Mouse (Mus musculus) forebrain, postnatal 0 days (tissue): ENCODE data around the gene Fbxl19. TPM values are rescaled to one million over a fixed set of nuclear protein-coding genes. Genes with fewer than 3 reads are reported as not detected.
A peak's percentile ranks its signal among the peaks of the same experiment; 100 is the strongest.

Experiments used
- ATAC-seq: fragments of 200-750 bp; cut with Nextera tagmentation; 2 replicates; pipeline ENCODE4 v1.8.0; 2017; ENCODE audit warnings: mild to moderate bottlenecking, moderate library complexity
- DNase-seq: peaks from one replicate; pipeline ENCODE4 v3.0.0-alpha.2; 2015
- H3K27ac ChIP-seq: fragments of 300-500 bp; sonication (generic); 2 replicates; pipeline ENCODE4 v1.5.1; 2014; ENCODE audit warnings: low read depth, mild to moderate bottlenecking, antibody characterized with exemption, low read length, moderate library complexity, mixed read lengths
- H3K27me3 ChIP-seq: fragments of 300-500 bp; sonication (generic); 2 replicates; pipeline ENCODE4 v1.6.1; 2014; ENCODE audit warnings: mild to moderate bottlenecking, low read length, mixed read lengths; ENCODE audit not compliant: insufficient read depth
- H3K36me3 ChIP-seq: fragments of 300-500 bp; sonication (generic); 2 replicates; pipeline ENCODE4 v1.6.1; 2014; ENCODE audit warnings: mild to moderate bottlenecking, moderate library complexity; ENCODE audit not compliant: insufficient read depth
- H3K4me1 ChIP-seq: fragments of 300-500 bp; sonication (generic); 2 replicates; pipeline ENCODE4 v1.6.1; 2014; ENCODE audit warnings: antibody characterized with exemption; ENCODE audit not compliant: insufficient read depth
- H3K4me2 ChIP-seq: fragments of 300-500 bp; sonication (generic); 2 replicates; pipeline ENCODE4 v1.6.1; 2014; ENCODE audit warnings: low read depth, mild to moderate bottlenecking, moderate library complexity
- H3K4me3 ChIP-seq: fragments of 300-500 bp; sonication (generic); 2 replicates; pipeline ENCODE4 v1.5.1; 2014; ENCODE audit warnings: low read depth, low read length, mixed read lengths
- H3K9ac ChIP-seq: fragments of 300-500 bp; sonication (generic); 2 replicates; pipeline ENCODE4 v1.6.1; 2014; ENCODE audit warnings: mild to moderate bottlenecking
- H3K9me3 ChIP-seq: fragments of 300-500 bp; sonication (generic); 2 replicates; pipeline ENCODE4 v1.6.1; 2016; ENCODE audit warnings: low read length
- CTCF ChIP-seq: sonication (generic); IDR thresholded peaks from 2 replicates; pipeline ENCODE4 v1.5.1; 2016; ENCODE audit warnings: antibody characterized with exemption, control low read depth, low read depth
- WGBS: fragments of 180-500 bp; shearing (Covaris S2); extraction: QIAGEN DNeasy Blood & Tissue Kit; methylation state at CpG from one replicate; pipeline ENCODE4 v1.1.7; 2014; 5-methylcytosine and 5-hydroxymethylcytosine counted together
- polyA plus RNA-seq: library from polyadenylated mRNA; unstranded; fragments of >200 nt; fragmentation: Nextera tagmentation; extraction: Ambion mirVana; gene quantifications from 2 replicates; pipeline ENCODE4 v1.2.1, GENCODE M21; 2015
- total RNA-seq: library from RNA; depleted of rRNA; stranded (reverse); fragments of >200 nt; gene quantifications from 2 replicates; pipeline ENCODE4 v1.2.3, GENCODE M21; 2014

Gene Fbxl19
- total and polyA plus RNA-seq, 2 experiments from 2014 or later: 6.9 to 178 TPM

GRCm38 (mm10) chr7:127747559-127748234, 3.4 kb downstream of the Fbxl19 start:
- Histone ChIP-seq H3K9me3 (no peaks in the 10 kb centered on the region), H3K4me2 (peak overlapping the region; percentile 83), H3K9ac (peak overlapping the region; percentile 85), H3K4me1 (peaks cover 3% of the 10 kb centered on the region; the same call in 1 of the 2 replicates), H3K36me3 (peaks cover 40% of the 10 kb centered on the region), H3K4me3 (peak overlapping the region; percentile 89), H3K27ac (peak overlapping the region; percentile 80; the same call in 1 of the 2 replicates), H3K27me3 (no peaks in the 10 kb centered on the region)
- no peak for DNase-seq
- ATAC-seq: no peak
- no peak for TF ChIP-seq CTCF
- WGBS: 33% methylated on average over 6 of the region's 6 CpGs

GRCm38 (mm10) chr7:127748235-127748560, 3.9 kb downstream of the Fbxl19 start:
- 94% methylated on average over 28 of the region's 28 CpGs for WGBS
- TF ChIP-seq CTCF: no peak
- Histone ChIP-seq H3K4me2 (peak overlapping the region; percentile 83; the same call in 1 of the 2 replicates), H3K36me3 (peaks cover 45% of the 10 kb centered on the region), H3K27me3 (no peaks in the 10 kb centered on the region), H3K27ac (no peak overlapping the region), H3K9me3 (no peaks in the 10 kb centered on the region), H3K4me1 (peaks cover 3% of the 10 kb centered on the region; the same call in 1 of the 2 replicates), H3K9ac (no peak overlapping the region), H3K4me3 (no peak overlapping the region)
- DNase-seq (no peak), ATAC-seq (no peak)

- TF ChIP-seq CTCF: no peak
- peaks cover 3% of the 10 kb centered on the region; the same call in 1 of the 2 replicates for H3K4me1 ChIP-seq
- H3K4me3 ChIP-seq: no peak overlapping the region
- H3K4me2 ChIP-seq: no peak overlapping the region
- H3K9me3 ChIP-seq: no peaks in the 10 kb centered on the region
- DNase-seq (peak; percentile 45), ATAC-seq (no peak)
- H3K9ac ChIP-seq: no peak overlapping the region
- no peak overlapping the region for H3K27ac ChIP-seq
- H3K36me3 ChIP-seq: peaks cover 63% of the 10 kb centered on the region
- WGBS: 81% methylated on average over 19 of the region's 19 CpGs
- H3K27me3 ChIP-seq: no peaks in the 10 kb centered on the region
Observed at GRCm38 (mm10) chr7:127750131-127751127, 6.1 kb downstream of the Fbxl19 start.

- H3K4me3 ChIP-seq: no peak overlapping the region
- H3K36me3 ChIP-seq: peaks cover 63% of the 10 kb centered on the region
- H3K9me3 ChIP-seq: no peaks in the 10 kb centered on the region
- WGBS: 94% methylated on average over 5 of the region's 5 CpGs
- H3K4me1 ChIP-seq: peaks cover 3% of the 10 kb centered on the region; the same call in 1 of the 2 replicates
- H3K27ac ChIP-seq: no peak overlapping the region
- no peaks in the 10 kb centered on the region for H3K27me3 ChIP-seq
- no peak for ATAC-seq
- no peak for TF ChIP-seq CTCF
- DNase-seq: no peak
- no peak overlapping the region for H3K4me2 ChIP-seq
- H3K9ac ChIP-seq: no peak overlapping the region
Observed at GRCm38 (mm10) chr7:127751619-127752018, 7.3 kb downstream of the Fbxl19 start.

GRCm38 (mm10) chr7:127752069-127752468, 7.7 kb downstream of the Fbxl19 start:
- ATAC-seq: no peak

GRCm38 (mm10) chr7:127753158-127753557, 8.8 kb downstream of the Fbxl19 start:
- Histone ChIP-seq H3K9ac (no peak overlapping the region), H3K4me2 (no peak overlapping the region), H3K36me3 (peaks cover 74% of the 10 kb centered on the region), H3K9me3 (no peaks in the 10 kb centered on the region), H3K4me3 (no peak overlapping the region), H3K4me1 (no peaks in the 10 kb centered on the region), H3K27me3 (no peaks in the 10 kb centered on the region), H3K27ac (no peak overlapping the region)
- 78% methylated on average over 5 of the region's 5 CpGs for WGBS
- DNase-seq: no peak
- no peak for TF ChIP-seq CTCF
- ATAC-seq: no peak

More at GRCm38 (mm10) chr7:127752069-127752468, 7.7 kb downstream of the Fbxl19 start:
- no peaks in the 10 kb centered on the region for H3K27me3 ChIP-seq
- no peak for TF ChIP-seq CTCF
- peaks cover 3% of the 10 kb centered on the region; the same call in 1 of the 2 replicates for H3K4me1 ChIP-seq
- no peak for DNase-seq
- no peak overlapping the region for H3K4me3 ChIP-seq
- H3K4me2 ChIP-seq: no peak overlapping the region
- H3K9me3 ChIP-seq: no peaks in the 10 kb centered on the region
- peaks cover 63% of the 10 kb centered on the region for H3K36me3 ChIP-seq
- 94% methylated on average over 27 of the region's 27 CpGs for WGBS
- H3K9ac ChIP-seq: no peak overlapping the region
- no peak overlapping the region for H3K27ac ChIP-seq
